Mouse (Mus musculus) neural tube, embryonic 11.5 days (tissue): ENCODE data around the gene Hoxb5. TPM values are rescaled to one million over a fixed set of nuclear protein-coding genes. Genes with fewer than 3 reads are reported as not detected.

ENCODE experiments used
- ATAC-seq: fragments of 200-750 bp; cut with Nextera tagmentation; 2 replicates; pipeline ENCODE4 v1.8.0; 2017; ENCODE audit warnings: moderate number of reproducible peaks, mild to moderate bottlenecking, moderate TSS enrichment, moderate library complexity; ENCODE audit not compliant: insufficient read depth, low FRiP score, low TSS enrichment
- DNase-seq: peaks from one replicate; pipeline ENCODE4 v3.0.0-alpha.2; 2015; ENCODE audit warnings: low spot score
- H3K27ac ChIP-seq: fragments of 300-500 bp; sonication (generic); 2 replicates; pipeline ENCODE4 v1.5.1; 2014; ENCODE audit warnings: low read depth, mild to moderate bottlenecking, low read length
- H3K27me3 ChIP-seq: fragments of 300-500 bp; sonication (generic); 2 replicates; pipeline ENCODE4 v1.6.1; 2014; ENCODE audit warnings: mild to moderate bottlenecking, low read length, mixed read lengths; ENCODE audit not compliant: control insufficient read depth, insufficient read depth
- H3K36me3 ChIP-seq: fragments of 300-500 bp; sonication (generic); 2 replicates; pipeline ENCODE4 v1.6.1; 2014; ENCODE audit warnings: mild to moderate bottlenecking, low read length, moderate library complexity, mixed read lengths; ENCODE audit not compliant: control insufficient read depth, insufficient read depth
- H3K4me1 ChIP-seq: fragments of 300-500 bp; sonication (generic); 2 replicates; pipeline ENCODE4 v1.6.1; 2014; ENCODE audit warnings: low read length, mixed read lengths; ENCODE audit not compliant: control insufficient read depth, insufficient read depth
- H3K4me2 ChIP-seq: fragments of 300-500 bp; sonication (generic); 2 replicates; pipeline ENCODE4 v1.6.1; 2014; ENCODE audit warnings: low read depth, mild to moderate bottlenecking, moderate library complexity
- H3K4me3 ChIP-seq: fragments of 300-500 bp; sonication (generic); 2 replicates; pipeline ENCODE4 v1.5.1; 2014; ENCODE audit warnings: low read depth, low read length
- H3K9ac ChIP-seq: fragments of 300-500 bp; sonication (generic); 2 replicates; pipeline ENCODE4 v1.6.1; 2014; ENCODE audit warnings: mild to moderate bottlenecking, low read length
- H3K9me3 ChIP-seq: fragments of 300-500 bp; sonication (generic); 2 replicates; pipeline ENCODE4 v1.6.1; 2016; ENCODE audit warnings: low read length; ENCODE audit not compliant: control insufficient read depth
- WGBS: fragments of 180-500 bp; shearing (Covaris S2); extraction: QIAGEN DNeasy Blood & Tissue Kit; methylation state at CpG from one replicate; pipeline ENCODE4 v1.1.7; 2014; 5-methylcytosine and 5-hydroxymethylcytosine counted together
- polyA plus RNA-seq: library from polyadenylated mRNA; unstranded; fragments of >200 nt; fragmentation: Nextera tagmentation; extraction: Ambion mirVana; gene quantifications from 2 replicates; pipeline ENCODE4 v1.2.1, GENCODE M21; 2014

The Hoxb5 gene
- polyA plus RNA-seq, 1 experiment from 2014 or later: 49.1 TPM

DNA sequence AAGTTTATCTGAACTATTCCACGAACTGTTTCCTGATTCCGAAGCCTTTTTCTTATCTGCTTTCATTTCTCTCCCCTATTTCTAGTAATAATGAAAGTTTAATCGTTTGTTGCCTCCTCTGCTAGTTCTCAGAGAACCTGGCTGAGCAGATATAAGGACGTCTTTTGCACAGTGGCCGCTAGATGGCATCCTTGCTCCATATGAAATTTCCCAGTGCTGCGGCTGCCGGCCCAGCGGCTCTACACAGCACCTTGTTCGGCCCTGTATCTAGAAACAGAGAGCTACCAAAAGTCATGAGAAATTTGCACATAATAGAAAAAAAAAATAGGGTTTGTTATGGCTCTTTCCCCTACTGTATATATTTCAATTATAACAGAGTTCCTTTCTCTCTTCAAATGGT, 24.4 kb upstream of the Hoxb5 start:
- Histone ChIP-seq H3K9me3 (no peaks in the 10 kb centered on the region), H3K4me3 (peak overlapping the region; percentile 96), H3K36me3 (no peaks in the 10 kb centered on the region), H3K27me3 (peaks cover 5% of the 10 kb centered on the region; the same call in 1 of the 2 replicates), H3K4me2 (peak overlapping the region; percentile 100), H3K27ac (peak overlapping the region; percentile 100), H3K4me1 (peaks cover 23% of the 10 kb centered on the region), H3K9ac (peak overlapping the region; percentile 100)
- WGBS: under 1% methylated on average over 9 of the region's 9 CpGs
- ATAC-seq (peak; percentile 56; the same call in 1 of the 2 replicates), DNase-seq (peak; percentile 89)

DNA sequence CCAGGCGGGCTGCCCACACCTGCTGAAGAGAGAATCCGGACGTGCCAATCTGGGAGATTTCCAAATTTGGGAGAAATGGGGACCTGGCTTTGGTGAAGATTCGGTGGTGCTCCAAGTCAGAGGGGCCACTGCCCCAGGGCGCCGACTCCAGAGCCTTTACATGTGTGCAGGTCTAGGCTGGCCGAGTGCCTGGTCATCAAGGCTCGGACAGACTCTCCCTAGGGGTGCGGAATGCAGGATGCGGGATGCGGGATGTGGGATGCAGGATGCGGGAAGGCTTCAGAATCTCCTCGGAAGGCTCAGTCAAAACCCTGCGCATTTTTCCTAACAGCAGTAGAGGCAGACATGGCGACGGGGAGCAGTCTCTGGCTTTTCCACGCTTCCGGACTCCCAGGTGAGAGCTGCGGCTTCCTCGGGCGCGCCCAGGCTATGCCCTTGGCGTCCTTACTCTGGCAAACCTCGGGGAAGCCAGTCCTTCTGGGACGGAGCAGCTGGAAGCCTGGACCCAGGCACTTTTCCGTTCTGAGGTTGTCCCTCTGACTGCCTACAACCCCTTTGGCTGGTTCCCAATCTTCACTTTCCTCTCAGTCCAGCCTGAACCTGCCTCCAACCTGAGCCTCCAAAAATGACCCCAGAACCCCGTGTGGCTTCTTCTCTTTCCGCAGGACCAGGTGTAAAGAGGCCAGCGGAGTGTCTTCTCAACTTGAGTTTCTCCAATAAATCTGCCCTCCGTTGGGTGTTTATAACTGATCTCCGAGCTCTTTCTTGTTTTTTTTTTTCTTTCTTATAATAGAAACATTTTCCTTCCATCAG, 23.5 kb upstream of the Hoxb5 start:
- H3K36me3 ChIP-seq: no peaks in the 10 kb centered on the region
- H3K4me1 ChIP-seq: peaks cover 23% of the 10 kb centered on the region
- peak overlapping the region; percentile 100 for H3K9ac ChIP-seq
- H3K27ac ChIP-seq: peak overlapping the region; percentile 100
- H3K4me3 ChIP-seq: peak overlapping the region; percentile 96
- WGBS: 2% methylated on average over 28 of the region's 31 CpGs
- peak overlapping the region; percentile 100 for H3K4me2 ChIP-seq
- ATAC-seq (no peak), DNase-seq (no peak)
- H3K9me3 ChIP-seq: no peaks in the 10 kb centered on the region
- peaks cover 5% of the 10 kb centered on the region; the same call in 1 of the 2 replicates for H3K27me3 ChIP-seq

- Histone ChIP-seq H3K36me3 (no peaks in the 10 kb centered on the region), H3K27me3 (0 out of 2 replicates have a peak, but pooled peaks cover 3% of the 10 kb centered on the region), H3K27ac (peak overlapping the region; percentile 100), H3K4me3 (peak overlapping the region; percentile 96), H3K4me2 (peak overlapping the region; percentile 100), H3K4me1 (peaks cover 18% of the 10 kb centered on the region; the same call in 1 of the 2 replicates), H3K9me3 (no peaks in the 10 kb centered on the region), H3K9ac (peak overlapping the region; percentile 100)
- DNase-seq (no peak), ATAC-seq (no peak)
- 6% methylated on average over 8 of the region's 8 CpGs for WGBS
These were observed 22.4 kb upstream of the Hoxb5 start for GRCm38 (mm10) chr11:96280399-96281378.

- no peaks in the 10 kb centered on the region for H3K9me3 ChIP-seq
- WGBS: 1% methylated on average over 18 of the region's 18 CpGs
- DNase-seq (no peak), ATAC-seq (no peak)
- H3K4me2 ChIP-seq: peak overlapping the region; percentile 100
- peak overlapping the region; percentile 96 for H3K4me3 ChIP-seq
- H3K27me3 ChIP-seq: 0 out of 2 replicates have a peak, but pooled peaks cover 3% of the 10 kb centered on the region
- peak overlapping the region; percentile 100 for H3K27ac ChIP-seq
- H3K9ac ChIP-seq: peak overlapping the region; percentile 100
- peaks cover 11% of the 10 kb centered on the region; the same call in 1 of the 2 replicates for H3K4me1 ChIP-seq
- no peaks in the 10 kb centered on the region for H3K36me3 ChIP-seq
These were observed 21.7 kb upstream of the Hoxb5 start for GRCm38 (mm10) chr11:96281396-96281795.

DNA sequence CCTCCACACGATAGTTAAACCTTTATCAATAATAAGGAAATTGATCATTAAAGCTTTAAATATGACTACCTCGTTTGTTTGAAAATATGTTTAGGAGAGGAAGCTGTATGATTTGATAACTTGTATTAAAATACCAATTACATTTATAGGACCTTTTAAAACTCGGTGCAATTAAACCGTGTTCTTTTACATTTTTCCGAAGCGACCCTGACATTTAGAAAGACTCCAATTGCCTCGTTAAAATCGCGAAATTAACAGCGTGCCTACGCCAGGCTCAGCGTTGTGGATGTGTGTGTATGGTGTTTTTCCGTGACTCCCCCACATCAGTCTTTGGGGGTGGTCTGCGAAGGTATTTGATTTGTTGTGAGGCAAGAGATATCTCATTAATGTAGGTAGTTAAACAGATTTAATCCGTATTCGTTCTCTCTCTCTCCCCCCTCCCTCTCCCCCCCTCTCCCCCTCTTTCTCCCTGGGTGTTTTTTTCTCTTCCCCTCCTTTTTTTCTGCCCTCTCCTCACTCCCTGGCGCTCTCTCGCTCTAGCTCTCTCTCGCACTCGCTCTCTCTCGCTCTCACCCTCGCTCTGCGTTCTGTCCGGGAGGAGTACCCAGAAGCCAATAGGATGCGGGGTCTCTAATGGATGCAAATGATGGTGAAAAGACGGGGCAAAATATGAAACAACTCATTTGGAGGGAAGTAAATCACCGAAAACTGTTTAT, 21.1 kb upstream of the Hoxb5 start, which contains the start of gene Hoxb8:
Gene Hoxb8, plus strand, starts transcription at position 51 of the 716 bp plus-strand sequence.
- peaks cover 11% of the 10 kb centered on the region; the same call in 1 of the 2 replicates for H3K4me1 ChIP-seq
- ATAC-seq: no peak
- WGBS: under 1% methylated on average over 27 of the region's 27 CpGs
- peak within 1 kb of the TSS; percentile 100 for H3K27ac ChIP-seq
- H3K27me3 ChIP-seq: 0 out of 2 replicates have a peak, but pooled peaks cover 3% of the 10 kb centered on the region
- H3K4me3 ChIP-seq: peak within 1 kb of the TSS; percentile 96
- H3K9me3 ChIP-seq: no peaks in the 10 kb centered on the region
- H3K4me2 ChIP-seq: peak within 1 kb of the TSS; percentile 100
- no peaks in the 10 kb centered on the region for H3K36me3 ChIP-seq
- DNase-seq: no peak
- peak within 1 kb of the TSS; percentile 100 for H3K9ac ChIP-seq

DNA sequence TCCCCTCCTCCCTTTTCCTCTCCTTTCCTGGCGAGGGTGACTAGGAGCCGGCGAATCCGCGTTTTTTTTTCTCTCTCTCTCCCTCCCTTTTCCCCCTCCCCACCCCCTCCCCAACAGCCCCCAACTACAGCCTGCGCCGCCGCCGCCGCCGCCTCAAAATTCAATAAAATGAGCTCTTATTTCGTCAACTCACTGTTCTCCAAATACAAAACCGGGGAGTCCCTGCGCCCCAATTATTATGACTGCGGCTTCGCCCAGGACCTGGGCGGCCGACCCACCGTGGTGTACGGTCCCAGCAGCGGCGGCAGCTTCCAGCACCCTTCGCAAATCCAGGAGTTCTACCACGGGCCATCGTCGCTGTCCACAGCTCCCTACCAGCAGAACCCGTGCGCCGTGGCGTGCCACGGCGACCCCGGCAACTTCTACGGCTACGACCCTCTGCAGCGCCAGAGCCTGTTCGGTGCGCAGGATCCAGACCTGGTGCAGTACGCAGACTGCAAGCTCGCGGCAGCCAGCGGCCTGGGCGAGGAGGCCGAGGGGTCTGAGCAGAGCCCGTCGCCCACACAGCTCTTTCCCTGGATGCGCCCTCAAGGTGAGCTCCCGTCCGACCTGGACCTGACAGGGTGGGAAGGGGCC, 20.2 kb upstream of the Hoxb5 start:
- ATAC-seq: no peak
- peaks cover 18% of the 10 kb centered on the region for H3K4me1 ChIP-seq
- DNase-seq: no peak
- H3K9me3 ChIP-seq: no peaks in the 10 kb centered on the region
- H3K36me3 ChIP-seq: no peaks in the 10 kb centered on the region
- H3K4me2 ChIP-seq: peak overlapping the region; percentile 100
- H3K27ac ChIP-seq: peak overlapping the region; percentile 100
- H3K9ac ChIP-seq: peak overlapping the region; percentile 100
- under 1% methylated on average over 49 of the region's 49 CpGs for WGBS
- peak overlapping the region; percentile 96 for H3K4me3 ChIP-seq
- H3K27me3 ChIP-seq: 0 out of 2 replicates have a peak, but pooled peaks cover 3% of the 10 kb centered on the region

DNA sequence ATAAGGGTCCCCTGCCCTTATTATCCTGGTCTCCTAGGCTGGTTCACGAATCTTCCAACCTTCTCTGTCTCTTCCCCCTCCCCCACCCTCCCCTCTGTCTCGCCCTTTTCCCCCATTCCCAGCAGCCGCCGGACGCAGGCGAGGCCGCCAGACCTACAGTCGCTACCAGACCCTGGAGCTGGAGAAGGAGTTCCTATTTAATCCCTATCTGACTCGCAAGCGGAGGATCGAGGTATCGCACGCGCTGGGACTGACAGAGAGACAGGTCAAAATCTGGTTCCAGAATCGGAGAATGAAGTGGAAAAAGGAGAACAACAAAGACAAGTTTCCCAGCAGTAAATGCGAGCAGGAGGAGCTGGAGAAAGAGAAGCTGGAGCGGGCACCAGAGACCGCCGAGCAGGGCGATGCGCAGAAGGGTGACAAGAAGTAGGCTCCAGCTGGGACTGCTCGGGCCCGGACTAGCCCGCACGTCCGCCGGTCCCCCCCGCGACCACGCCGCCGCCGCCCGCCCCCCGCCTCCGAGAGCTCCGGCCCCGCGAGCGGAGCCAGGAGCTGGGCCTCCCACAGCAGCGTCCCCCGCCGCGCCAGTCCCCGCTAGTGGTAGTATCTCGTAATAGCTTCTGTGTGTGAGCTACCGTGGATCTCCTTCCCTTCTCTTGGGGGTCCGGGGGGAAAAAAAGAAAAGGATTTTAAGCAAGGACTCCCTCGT, 18.9 kb upstream of the Hoxb5 start:
- H3K4me1 ChIP-seq: peaks cover 24% of the 10 kb centered on the region
- H3K36me3 ChIP-seq: no peaks in the 10 kb centered on the region
- DNase-seq: no peak
- H3K27ac ChIP-seq: peak overlapping the region; percentile 100
- no peaks in the 10 kb centered on the region for H3K9me3 ChIP-seq
- peak overlapping the region; percentile 96 for H3K4me3 ChIP-seq
- peak overlapping the region; percentile 100 for H3K4me2 ChIP-seq
- H3K9ac ChIP-seq: peak overlapping the region; percentile 100
- WGBS: under 1% methylated on average over 47 of the region's 49 CpGs
- ATAC-seq: no peak
- 0 out of 2 replicates have a peak, but pooled peaks cover 3% of the 10 kb centered on the region for H3K27me3 ChIP-seq
